Mouse (Mus musculus) kidney, embryonic 14.5 days (tissue): ENCODE data around the gene Boc. TPM values are rescaled to one million over a fixed set of nuclear protein-coding genes. Genes with fewer than 3 reads are reported as not detected.

Source experiments
- ATAC-seq: fragments of 200-750 bp; cut with Nextera tagmentation; 2 replicates; pipeline ENCODE4 v1.8.0; 2017; ENCODE audit warnings: moderate number of reproducible peaks, mild to moderate bottlenecking, moderate TSS enrichment, moderate library complexity; ENCODE audit not compliant: low FRiP score, low TSS enrichment
- H3K27ac ChIP-seq: fragments of 300-500 bp; sonication (generic); 2 replicates; pipeline ENCODE4 v1.5.1; 2014; ENCODE audit warnings: low read depth, mild to moderate bottlenecking, low read length, moderate library complexity, mixed read lengths
- H3K27me3 ChIP-seq: fragments of 300-500 bp; sonication (generic); 2 replicates; pipeline ENCODE4 v1.6.1; 2014; ENCODE audit warnings: mild to moderate bottlenecking, low read length; ENCODE audit not compliant: control insufficient read depth, insufficient read depth
- H3K36me3 ChIP-seq: fragments of 300-500 bp; sonication (generic); 2 replicates; pipeline ENCODE4 v1.6.1; 2014; ENCODE audit warnings: low read length, mixed read lengths; ENCODE audit not compliant: control insufficient read depth, insufficient read depth
- H3K4me1 ChIP-seq: fragments of 300-500 bp; sonication (generic); 2 replicates; pipeline ENCODE4 v1.6.1; 2014; ENCODE audit warnings: low read length, mixed read lengths; ENCODE audit not compliant: control insufficient read depth, insufficient read depth
- H3K4me2 ChIP-seq: fragments of 300-500 bp; sonication (generic); replicated peaks from 2 replicates; pipeline ENCODE4 v1.6.1; 2014; ENCODE audit warnings: low read depth, mild to moderate bottlenecking, low read length
- H3K4me3 ChIP-seq: fragments of 300-500 bp; sonication (generic); 2 replicates; pipeline ENCODE4 v1.5.1; 2014; ENCODE audit warnings: mild to moderate bottlenecking, low read length
- H3K9ac ChIP-seq: fragments of 300-500 bp; sonication (generic); 2 replicates; pipeline ENCODE4 v1.6.1; 2014; ENCODE audit warnings: low read depth, mild to moderate bottlenecking, low read length, moderate library complexity
- H3K9me3 ChIP-seq: fragments of 300-500 bp; sonication (generic); 2 replicates; pipeline ENCODE4 v1.6.1; 2016; ENCODE audit warnings: low read length; ENCODE audit not compliant: control insufficient read depth
- WGBS: fragments of 180-500 bp; shearing (Covaris S2); extraction: QIAGEN DNeasy Blood & Tissue Kit; methylation state at CpG from one replicate; pipeline ENCODE4 v1.1.7; 2014; 5-methylcytosine and 5-hydroxymethylcytosine counted together
- polyA plus RNA-seq: library from polyadenylated mRNA; unstranded; fragments of >200 nt; fragmentation: Nextera tagmentation; extraction: Ambion mirVana; gene quantifications from 2 replicates; pipeline ENCODE4 v1.2.1, GENCODE M21; 2014

Gene Boc
- polyA plus RNA-seq, 1 experiment from 2014 or later, result 23.5 TPM

DNA sequence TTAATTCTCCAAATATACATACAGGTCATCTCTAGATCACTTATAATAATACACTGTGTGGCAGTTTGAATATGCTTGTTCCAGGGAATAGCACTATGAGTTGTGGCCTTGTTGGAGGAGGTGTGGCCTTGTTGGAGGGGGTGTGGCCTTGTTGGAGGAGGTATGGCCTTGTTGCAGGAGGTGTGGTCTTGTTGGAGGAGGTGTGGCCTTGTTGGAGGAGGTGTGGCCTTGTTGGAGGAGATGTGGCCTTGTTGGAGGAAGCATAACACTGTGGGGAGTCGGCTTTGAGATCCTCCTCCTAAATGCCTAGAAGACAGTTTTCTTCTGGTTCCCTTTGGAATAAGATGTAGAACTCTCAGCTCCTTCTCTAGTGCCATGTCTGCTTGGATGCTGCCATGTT, 10.7 kb downstream of the Boc start:
- no peak for ATAC-seq
- H3K9ac ChIP-seq, result no peak overlapping the region
- H3K27ac ChIP-seq, result no peak overlapping the region
- no peak overlapping the region for H3K4me3 ChIP-seq
- no peaks in the 10 kb centered on the region; the same call in 1 of the 2 replicates for H3K36me3 ChIP-seq
- no peaks in the 10 kb centered on the region for H3K27me3 ChIP-seq
- no peak overlapping the region for H3K4me2 ChIP-seq
- H3K4me1 ChIP-seq, result peaks cover 71% of the 10 kb centered on the region
- 95% methylated on average over 1 of the region's 1 CpGs for WGBS
- no peaks in the 10 kb centered on the region for H3K9me3 ChIP-seq

DNA sequence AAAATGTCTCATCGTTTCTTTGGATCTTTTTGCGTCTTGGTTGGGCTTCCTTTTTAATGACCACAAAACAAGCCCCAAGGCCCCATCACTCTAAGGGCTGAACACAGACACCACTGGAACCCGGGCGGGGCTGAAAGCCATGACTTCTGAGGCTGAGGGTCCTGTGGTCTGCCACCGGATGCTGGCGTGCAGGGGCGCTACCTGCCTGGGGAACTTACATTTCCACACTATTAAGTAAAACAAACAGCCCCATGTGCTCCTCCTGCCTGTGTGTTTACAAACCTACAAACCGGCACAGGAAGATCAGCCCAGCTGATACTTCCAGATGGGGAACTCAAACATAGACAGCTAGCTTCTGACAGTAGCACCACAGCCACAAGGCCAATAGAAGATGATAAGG, 11.9 kb downstream of the Boc start:
- 50% methylated on average over 8 of the region's 8 CpGs for WGBS
- Histone ChIP-seq H3K4me2 (no peak overlapping the region), H3K27me3 (no peaks in the 10 kb centered on the region), H3K4me1 (peaks cover 74% of the 10 kb centered on the region), H3K9me3 (no peaks in the 10 kb centered on the region), H3K27ac (no peak overlapping the region), H3K4me3 (no peak overlapping the region), H3K36me3 (no peaks in the 10 kb centered on the region; the same call in 1 of the 2 replicates), H3K9ac (no peak overlapping the region)
- no peak for ATAC-seq

DNA sequence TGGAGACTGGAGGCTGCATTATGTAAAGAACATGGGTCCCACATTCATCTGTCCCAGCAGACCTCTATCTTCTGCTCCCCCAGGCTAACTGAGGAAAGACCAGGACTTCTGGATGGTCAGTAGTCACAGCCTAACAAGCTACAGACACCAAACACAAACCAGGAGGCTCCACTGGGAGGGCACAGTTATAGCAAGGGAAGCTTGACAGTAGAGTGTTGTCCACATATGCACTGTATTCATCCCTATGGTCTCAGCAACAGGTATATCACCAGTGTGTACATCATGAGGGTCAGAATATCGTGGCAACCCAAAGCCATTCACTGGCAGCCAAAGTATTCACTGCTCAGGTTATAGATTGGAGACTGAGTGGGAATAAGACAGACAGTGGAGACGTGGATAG, 12.8 kb downstream of the Boc start:
- H3K36me3 ChIP-seq, result no peaks in the 10 kb centered on the region; the same call in 1 of the 2 replicates
- no peak for ATAC-seq
- H3K27ac ChIP-seq, result no peak overlapping the region
- peaks cover 68% of the 10 kb centered on the region for H3K4me1 ChIP-seq
- H3K4me3 ChIP-seq, result no peak overlapping the region
- no peak overlapping the region for H3K9ac ChIP-seq
- no peaks in the 10 kb centered on the region for H3K27me3 ChIP-seq
- 74% methylated on average over 2 of the region's 2 CpGs for WGBS
- H3K4me2 ChIP-seq, result no peak overlapping the region
- H3K9me3 ChIP-seq, result no peaks in the 10 kb centered on the region

DNA sequence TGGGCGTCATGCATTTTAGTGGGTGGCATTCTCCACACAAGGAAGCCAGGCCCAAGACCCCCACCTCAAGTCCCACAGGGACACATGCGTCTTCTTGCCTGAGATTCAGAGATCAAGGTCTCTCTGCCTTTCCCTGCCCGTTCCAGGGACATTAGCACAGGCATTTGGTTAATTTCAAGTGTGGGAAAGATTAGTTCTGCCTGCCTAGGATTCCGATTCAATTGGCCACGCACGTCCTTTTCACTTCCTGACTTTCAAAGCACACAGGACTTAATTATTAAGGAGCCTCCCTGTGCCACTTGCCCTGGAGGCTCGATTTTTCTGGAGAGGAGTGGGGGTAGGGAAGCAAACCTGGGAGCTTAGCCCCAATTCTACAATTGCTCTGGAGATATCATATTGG, 13.5 kb downstream of the Boc start:
- Histone ChIP-seq H3K9ac (no peak overlapping the region), H3K4me2 (no peak overlapping the region), H3K9me3 (no peaks in the 10 kb centered on the region), H3K36me3 (no peaks in the 10 kb centered on the region; the same call in 1 of the 2 replicates), H3K4me1 (peaks cover 60% of the 10 kb centered on the region), H3K27me3 (no peaks in the 10 kb centered on the region), H3K4me3 (no peak overlapping the region), H3K27ac (no peak overlapping the region)
- WGBS, result 32% methylated on average over 7 of the region's 7 CpGs
- ATAC-seq, result no peak

DNA sequence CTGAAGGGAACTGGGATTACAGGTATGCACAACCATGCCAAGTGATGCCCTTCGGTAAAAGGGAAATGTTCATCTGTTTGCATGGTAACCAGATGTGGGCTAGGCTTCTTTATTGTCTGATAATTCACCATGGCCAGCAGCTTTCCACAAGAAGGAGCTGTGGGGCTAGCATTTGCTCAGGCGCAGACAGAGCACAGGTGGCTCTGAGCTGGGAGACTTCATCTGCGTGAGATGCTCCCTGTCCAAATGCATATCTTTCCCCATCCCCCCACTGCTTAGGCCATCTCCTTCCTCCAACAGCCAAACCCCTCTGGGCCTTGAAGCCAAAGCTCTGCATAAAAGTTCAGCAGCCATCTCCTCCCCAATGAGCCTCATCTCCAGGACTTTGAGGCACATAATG, 15.6 kb downstream of the Boc start:
- Histone ChIP-seq H3K4me2 (no peak overlapping the region), H3K4me1 (peaks cover 62% of the 10 kb centered on the region), H3K9ac (no peak overlapping the region), H3K4me3 (no peak overlapping the region), H3K27me3 (no peaks in the 10 kb centered on the region), H3K27ac (peak overlapping the region; percentile 71; the same call in 1 of the 2 replicates), H3K36me3 (no peaks in the 10 kb centered on the region), H3K9me3 (no peaks in the 10 kb centered on the region)
- WGBS, result 58% methylated on average over 3 of the region's 3 CpGs
- ATAC-seq, result no peak

DNA sequence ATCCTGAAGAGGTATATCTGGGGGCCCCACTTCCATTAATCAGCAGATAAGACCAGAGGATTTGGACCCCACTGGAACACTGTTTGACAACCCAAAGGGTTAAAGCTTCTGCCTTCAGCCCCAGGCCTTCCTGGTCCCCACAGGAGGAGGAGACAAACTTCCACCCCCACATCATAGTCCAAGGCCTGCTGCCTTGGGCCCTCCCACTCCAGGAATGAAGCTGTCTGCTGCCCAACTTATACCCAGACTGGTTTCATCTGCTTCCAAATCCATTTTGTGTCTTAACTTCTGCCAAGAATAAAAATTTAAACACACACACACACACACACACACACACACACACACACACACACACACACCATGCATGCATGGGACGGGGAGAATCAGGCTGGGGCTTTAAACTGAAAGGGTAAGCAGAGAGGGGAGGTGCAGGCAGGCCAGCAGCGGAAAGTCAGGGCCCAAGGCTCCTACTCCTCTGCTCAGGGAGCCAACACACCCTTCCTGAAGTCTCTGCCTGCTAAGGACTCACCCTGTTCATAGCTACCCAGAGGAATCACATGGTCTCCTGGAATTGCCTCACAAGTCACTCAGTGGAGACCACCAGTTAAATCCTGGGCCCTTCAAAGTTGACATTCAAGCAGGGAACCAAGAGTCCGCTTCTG, 16.5 kb downstream of the Boc start:
- Histone ChIP-seq H3K9me3 (no peaks in the 10 kb centered on the region), H3K27ac (peak overlapping the region; percentile 71; the same call in 1 of the 2 replicates), H3K36me3 (no peaks in the 10 kb centered on the region), H3K4me1 (peaks cover 63% of the 10 kb centered on the region), H3K4me2 (no peak overlapping the region), H3K27me3 (no peaks in the 10 kb centered on the region), H3K9ac (no peak overlapping the region), H3K4me3 (no peak overlapping the region)
- WGBS, result 29% methylated on average over 3 of the region's 3 CpGs
- ATAC-seq, result peak; percentile 68; the same call in 1 of the 2 replicates

DNA sequence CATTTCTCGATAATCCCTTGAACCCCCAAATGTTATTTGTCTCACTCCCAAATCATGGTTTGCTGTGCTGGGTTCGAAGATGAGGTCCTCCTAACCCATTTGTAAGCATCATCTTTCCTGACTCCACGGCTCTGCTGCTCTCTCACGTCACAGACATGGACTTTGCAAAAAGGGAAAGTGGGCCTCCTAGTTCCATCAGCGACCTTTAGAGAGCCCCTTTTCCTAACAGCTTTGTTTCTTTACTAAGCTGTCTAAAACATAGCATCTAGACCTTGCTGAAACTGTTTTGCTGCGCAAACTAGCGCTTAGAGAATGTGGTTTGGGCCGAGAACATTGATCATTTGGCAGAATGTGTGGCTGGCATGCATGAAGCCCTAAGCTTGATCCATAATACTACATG, 19.1 kb downstream of the Boc start:
- no peak for ATAC-seq
- no peak overlapping the region for H3K27ac ChIP-seq
- 68% methylated on average over 8 of the region's 8 CpGs for WGBS
- no peak overlapping the region for H3K4me2 ChIP-seq
- no peak overlapping the region for H3K9ac ChIP-seq
- no peaks in the 10 kb centered on the region for H3K27me3 ChIP-seq
- H3K36me3 ChIP-seq, result no peaks in the 10 kb centered on the region
- peaks cover 47% of the 10 kb centered on the region for H3K4me1 ChIP-seq
- H3K9me3 ChIP-seq, result no peaks in the 10 kb centered on the region
- H3K4me3 ChIP-seq, result no peak overlapping the region

DNA sequence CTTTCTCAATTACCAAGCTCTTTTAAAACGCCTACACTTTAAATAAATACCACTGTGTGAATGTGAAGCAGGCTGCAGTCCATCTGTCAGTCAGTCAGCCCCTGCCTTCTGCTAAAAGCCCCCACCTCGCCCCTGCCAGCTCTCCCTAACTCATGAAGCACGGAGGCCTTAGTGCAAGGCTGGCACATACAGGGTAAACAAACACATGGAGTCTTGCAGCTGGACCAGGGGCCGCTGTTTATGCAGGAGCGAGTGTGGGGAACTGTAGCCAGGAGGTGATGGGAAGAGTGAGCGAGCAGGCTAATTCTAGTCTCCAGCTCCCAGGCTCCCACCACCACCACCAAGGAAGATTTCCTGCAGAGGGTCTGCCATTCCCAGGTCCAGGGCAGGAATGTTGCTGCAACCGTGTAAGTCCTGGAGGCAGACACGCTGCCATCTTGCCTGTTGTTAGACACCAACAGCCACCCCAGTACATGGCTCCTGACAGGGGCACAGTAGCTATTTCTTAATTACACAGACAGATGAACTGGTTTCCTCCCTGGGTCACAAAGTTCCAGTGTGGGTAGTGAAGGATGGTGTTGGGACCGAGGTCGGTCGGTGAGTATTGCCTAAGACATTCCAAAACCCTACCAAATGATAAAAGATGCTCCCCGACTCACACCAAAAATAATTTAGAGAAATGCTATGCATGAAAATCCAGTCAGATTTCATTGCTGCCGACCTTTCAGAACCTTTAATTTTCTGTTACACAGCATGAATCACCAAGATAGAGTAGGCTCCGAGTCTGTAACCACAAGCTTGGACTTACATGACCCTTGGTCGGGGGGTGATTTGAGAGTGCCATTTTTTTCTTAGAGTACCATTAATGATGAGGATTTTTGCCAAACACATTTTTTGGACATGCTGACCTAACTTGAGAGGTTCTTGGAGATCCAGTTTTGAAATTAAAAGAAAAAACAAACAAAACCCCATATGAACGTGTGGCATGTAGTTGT, 20.0 kb downstream of the Boc start:
- H3K27ac ChIP-seq, result peak overlapping the region; percentile 31; the same call in 1 of the 2 replicates
- peak; percentile 28; the same call in 1 of the 2 replicates for ATAC-seq

DNA sequence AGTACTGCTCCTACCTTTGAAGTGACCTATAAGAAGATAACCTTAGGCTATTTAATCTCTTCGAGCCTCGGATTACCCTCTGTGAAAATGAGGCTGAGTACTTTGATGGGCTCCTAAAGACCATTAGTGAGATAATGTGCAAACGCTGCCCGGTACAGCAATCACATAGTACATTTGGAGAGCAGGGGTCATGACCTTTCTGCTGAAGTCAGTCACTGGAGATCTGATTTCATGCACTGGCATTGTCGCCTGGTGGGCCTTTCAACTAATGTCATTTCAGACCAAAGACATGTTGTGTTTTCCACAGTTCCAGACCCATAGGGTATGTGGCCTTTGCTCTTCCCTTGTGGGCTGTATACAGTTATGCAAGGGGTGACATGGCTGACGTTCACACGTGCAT, 24.6 kb downstream of the Boc start:
- Histone ChIP-seq H3K4me3 (no peak overlapping the region), H3K9ac (no peak overlapping the region), H3K27ac (no peak overlapping the region), H3K36me3 (no peaks in the 10 kb centered on the region), H3K27me3 (no peaks in the 10 kb centered on the region), H3K9me3 (no peaks in the 10 kb centered on the region), H3K4me2 (no peak overlapping the region), H3K4me1 (peaks cover 58% of the 10 kb centered on the region)
- 24% methylated on average over 7 of the region's 7 CpGs for WGBS
- no peak for ATAC-seq

More for the DNA sequence above, 20.0 kb downstream of the Boc start:
- 38% methylated on average over 16 of the region's 16 CpGs for WGBS
- Histone ChIP-seq H3K9me3 (no peaks in the 10 kb centered on the region), H3K36me3 (no peaks in the 10 kb centered on the region), H3K4me1 (peaks cover 52% of the 10 kb centered on the region), H3K4me3 (no peak overlapping the region), H3K27me3 (no peaks in the 10 kb centered on the region), H3K4me2 (no peak overlapping the region), H3K9ac (no peak overlapping the region; the same call in 1 of the 2 replicates)
